Mouse (Mus musculus) splenic B cell, adult 2 months (primary cell): Measurements from ENCODE around the gene Ccer1.

Experiments used
- DNase-seq: peaks from one replicate; pipeline ENCODE4 v3.0.0-alpha.2; 2011; ENCODE audit warnings: low read depth, low spot score
- H3K27me3 ChIP-seq: 2 replicates; pipeline ENCODE4 v1.6.1; 2012; ENCODE audit warnings: mild to moderate bottlenecking, low read length, moderate library complexity, mixed read lengths; ENCODE audit not compliant: control insufficient read depth, poor library complexity, insufficient read depth, severe bottlenecking
- H3K36me3 ChIP-seq: 2 replicates; pipeline ENCODE4 v1.6.1; 2012; ENCODE audit warnings: mild to moderate bottlenecking, low read length, moderate library complexity, mixed read lengths; ENCODE audit not compliant: control insufficient read depth, poor library complexity, insufficient read depth, severe bottlenecking

Ccer1 gene

GRCm38 (mm10) chr10:97692913-97693312 is at the start of gene Ccer1:
Ccer1 (plus strand) TSS chr10:97693059.
- DNase-seq: no peak
- Histone ChIP-seq H3K36me3 (no peaks in the 10 kb centered on the region), H3K27me3 (no peaks in the 10 kb centered on the region)

GRCm38 (mm10) chr10:97643768-97644167 is 49.1 kb upstream of the Ccer1 start, which contains the start of gene Epyc:
Epyc (plus strand) TSS chr10:97644068.
- DNase-seq: no peak
- H3K27me3 ChIP-seq: no peaks in the 10 kb centered on the region

GRCm38 (mm10) chr10:97650334-97650733 is 42.5 kb upstream of the Ccer1 start:
- DNase-seq: no peak
- Histone ChIP-seq H3K27me3 (no peaks in the 10 kb centered on the region), H3K36me3 (no peaks in the 10 kb centered on the region)

More at GRCm38 (mm10) chr10:97643768-97644167, 49.1 kb upstream of the Ccer1 start, which contains the start of gene Epyc:
- no peaks in the 10 kb centered on the region for H3K36me3 ChIP-seq

GRCm38 (mm10) chr10:97659489-97659888 is 33.4 kb upstream of the Ccer1 start:
- Histone ChIP-seq H3K36me3 (no peaks in the 10 kb centered on the region), H3K27me3 (no peaks in the 10 kb centered on the region)
- DNase-seq: no peak

GRCm38 (mm10) chr10:97668656-97669055 is 24.2 kb upstream of the Ccer1 start:
- Histone ChIP-seq H3K36me3 (no peaks in the 10 kb centered on the region), H3K27me3 (no peaks in the 10 kb centered on the region)
- no peak for DNase-seq

- H3K27me3 ChIP-seq: no peaks in the 10 kb centered on the region
Measured at GRCm38 (mm10) chr10:97670202-97670601, 22.7 kb upstream of the Ccer1 start.

GRCm38 (mm10) chr10:97673239-97673638 is 19.6 kb upstream of the Ccer1 start:
- no peaks in the 10 kb centered on the region for H3K27me3 ChIP-seq
- DNase-seq: no peak
- no peaks in the 10 kb centered on the region for H3K36me3 ChIP-seq

More at GRCm38 (mm10) chr10:97670202-97670601, 22.7 kb upstream of the Ccer1 start:
- no peaks in the 10 kb centered on the region for H3K36me3 ChIP-seq
- DNase-seq: no peak

GRCm38 (mm10) chr10:97682981-97683380 is 9.9 kb upstream of the Ccer1 start:
- H3K36me3 ChIP-seq: no peaks in the 10 kb centered on the region
- DNase-seq: no peak
- H3K27me3 ChIP-seq: no peaks in the 10 kb centered on the region

GRCm38 (mm10) chr10:97687198-97687597 is 5.7 kb upstream of the Ccer1 start:
- DNase-seq: no peak
- Histone ChIP-seq H3K27me3 (no peaks in the 10 kb centered on the region), H3K36me3 (no peaks in the 10 kb centered on the region)

GRCm38 (mm10) chr10:97689425-97689824 is 3.4 kb upstream of the Ccer1 start:
- no peaks in the 10 kb centered on the region for H3K36me3 ChIP-seq
- H3K27me3 ChIP-seq: no peaks in the 10 kb centered on the region
- no peak for DNase-seq

GRCm38 (mm10) chr10:97693398-97694135 is 708 bp downstream of the Ccer1 start:
- Histone ChIP-seq H3K36me3 (no peaks in the 10 kb centered on the region), H3K27me3 (no peaks in the 10 kb centered on the region)
- DNase-seq: no peak

- Histone ChIP-seq H3K36me3 (no peaks in the 10 kb centered on the region), H3K27me3 (no peaks in the 10 kb centered on the region)
- no peak for DNase-seq
Measured at GRCm38 (mm10) chr10:97702321-97702720, 9.5 kb downstream of the Ccer1 start.

- H3K27me3 ChIP-seq: no peaks in the 10 kb centered on the region
- peak; percentile 51 for DNase-seq
- H3K36me3 ChIP-seq: no peaks in the 10 kb centered on the region
Measured at GRCm38 (mm10) chr10:97704562-97704961, 11.7 kb downstream of the Ccer1 start.

GRCm38 (mm10) chr10:97712687-97713086 is 19.8 kb downstream of the Ccer1 start:
- no peaks in the 10 kb centered on the region for H3K36me3 ChIP-seq
- H3K27me3 ChIP-seq: no peaks in the 10 kb centered on the region
- DNase-seq: peak; percentile 46

GRCm38 (mm10) chr10:97714584-97714983 is 21.7 kb downstream of the Ccer1 start:
- H3K36me3 ChIP-seq: no peaks in the 10 kb centered on the region

More at GRCm38 (mm10) chr10:97714584-97714983, 21.7 kb downstream of the Ccer1 start:
- no peaks in the 10 kb centered on the region for H3K27me3 ChIP-seq
- no peak for DNase-seq
